Comparison of ENCODE assay signal across 12 mouse cellular contexts in genomic region chr4:127370447-127370846, GRCm38 (mm10). TPM values are rescaled to one million over a fixed set of nuclear protein-coding genes. Genes with fewer than 3 reads are reported as not detected.
A peak's percentile ranks its signal among the peaks of the same experiment; 100 is the strongest.
DNase-seq lines count a peak whose midpoint lies in the region; ATAC-seq and TF ChIP-seq lines count a peak whose summit lies in the region.
"Had no signal": no experiment of that assay in that cellular context is flagged by ENCODE, and none has a peak within 500 bp of the region (broad histone marks: within the 10 kb centered on the region; RNA-seq: fewer than 3 reads in every experiment).

No protein-coding gene starts in this region.

- peak; percentile 61 for TF ChIP-seq CTCF in forebrain, postnatal 0 days (IDR thresholded peaks at IDR 0.05; ENCODE audit: low read depth)
- TF ChIP-seq CTCF in lung, embryonic 14.5 days (IDR thresholded peaks at IDR 0.05; ENCODE audit: low read depth) = peak; percentile 67

- peak; percentile 39 for DNase-seq in forebrain, postnatal 0 days
- DNase-seq in lung, embryonic 14.5 days = peak; percentile 61
- no peak for DNase-seq in lung, adult 18-20 months
- DNase-seq in R1 (ENCODE audit: low read depth, low spot score) = peak; percentile 84
- DNase-seq in mesoderm, embryonic 11.5 days (ENCODE audit: low read depth, low spot score) = peak; percentile 39
- DNase-seq in T-cell, adult 2 months (ENCODE audit: low spot score) = no peak
- no peak for DNase-seq in right cerebral cortex, adult 2 months (ENCODE audit: low spot score in 2 of 2)

- H3K27ac ChIP-seq in forebrain, postnatal 0 days (ENCODE audit: low read depth, low read length) = no peak overlapping the region
- H3K27ac ChIP-seq in forebrain, embryonic 13.5 days = no peak overlapping the region
- H3K27ac ChIP-seq in lung, embryonic 14.5 days (ENCODE audit: low read depth) = no peak overlapping the region
- H3K27ac ChIP-seq: liver, embryonic 15.5 days had no signal

- ATAC-seq in forebrain, postnatal 0 days = no peak
- ATAC-seq in forebrain, embryonic 13.5 days = no peak
- ATAC-seq in lung, embryonic 14.5 days (ENCODE audit: insufficient read depth) = no peak

- H3K4me1 ChIP-seq in forebrain, postnatal 0 days (ENCODE audit: insufficient read depth) = no peaks in the 10 kb centered on the region
- H3K4me1 ChIP-seq in forebrain, embryonic 13.5 days = peaks cover 7% of the 10 kb centered on the region
- 0 out of 2 replicates have a peak, but pooled peaks cover 2% of the 10 kb centered on the region for H3K4me1 ChIP-seq in lung, embryonic 14.5 days (ENCODE audit: insufficient read depth)
- H3K4me1 ChIP-seq: liver, embryonic 15.5 days had no signal

- no peaks in the 10 kb centered on the region for H3K27me3 ChIP-seq in forebrain, postnatal 0 days (ENCODE audit: insufficient read depth, low read length)
- peaks cover 2% of the 10 kb centered on the region; the same call in 1 of the 2 replicates for H3K27me3 ChIP-seq in forebrain, embryonic 13.5 days
- H3K27me3 ChIP-seq in lung, embryonic 14.5 days (ENCODE audit: insufficient read depth, low read length) = no peaks in the 10 kb centered on the region
- H3K27me3 ChIP-seq: liver, embryonic 15.5 days had no signal

- no peak overlapping the region for H3K4me3 ChIP-seq in forebrain, postnatal 0 days (ENCODE audit: low read depth, low read length)
- H3K4me3 ChIP-seq in forebrain, embryonic 13.5 days = no peak overlapping the region
- no peak overlapping the region for H3K4me3 ChIP-seq in lung, embryonic 14.5 days (ENCODE audit: low read depth, low read length)
- H3K4me3 ChIP-seq: liver, embryonic 15.5 days; myocyte had no signal

- no peaks in the 10 kb centered on the region for H3K9me3 ChIP-seq in forebrain, postnatal 0 days (ENCODE audit: low read length)
- no peaks in the 10 kb centered on the region for H3K9me3 ChIP-seq in forebrain, embryonic 13.5 days (replicated peaks)
- H3K9me3 ChIP-seq in lung, embryonic 14.5 days (ENCODE audit: low read depth, low read length) = no peaks in the 10 kb centered on the region
- H3K9me3 ChIP-seq: liver, embryonic 15.5 days had no signal

- H3K4me2 ChIP-seq in forebrain, postnatal 0 days (ENCODE audit: low read depth) = no peak overlapping the region
- H3K4me2 ChIP-seq in forebrain, embryonic 13.5 days = no peak overlapping the region
- H3K4me2 ChIP-seq in lung, embryonic 14.5 days = no peak overlapping the region
- H3K4me2 ChIP-seq: liver, embryonic 15.5 days had no signal

- H3K36me3 ChIP-seq in forebrain, postnatal 0 days (ENCODE audit: insufficient read depth) = no peaks in the 10 kb centered on the region
- H3K36me3 ChIP-seq in forebrain, embryonic 13.5 days (ENCODE audit: poor library complexity, severe bottlenecking) = no peaks in the 10 kb centered on the region
- no peaks in the 10 kb centered on the region for H3K36me3 ChIP-seq in lung, embryonic 14.5 days (ENCODE audit: insufficient read depth)
- H3K36me3 ChIP-seq: G1E; liver, embryonic 15.5 days had no signal

- no peak overlapping the region for H3K9ac ChIP-seq in forebrain, postnatal 0 days
- no peak overlapping the region for H3K9ac ChIP-seq in forebrain, embryonic 13.5 days
- H3K9ac ChIP-seq in lung, embryonic 14.5 days = no peak overlapping the region
- H3K9ac ChIP-seq: liver, embryonic 15.5 days had no signal

- WGBS in forebrain, postnatal 0 days = 47% methylated on average over 2 of the region's 2 CpGs
- WGBS in forebrain, embryonic 13.5 days = 51% methylated on average over 2 of the region's 2 CpGs
- WGBS in lung, embryonic 14.5 days = 65% methylated on average over 2 of the region's 2 CpGs

RNA-seq across cellular contexts. Expression of gene Gjb5, which starts 12.5 kb away (rescaled TPM):
- 0.10 TPM in 1 of 2 replicates, not detected in the other for total RNA-seq in forebrain, postnatal 0 days (2014; rRNA removed)
- 0.11 TPM in 1 of 2 replicates, not detected in the other for polyA plus RNA-seq in forebrain, postnatal 0 days (2015; fragmentation: Nextera tagmentation; extraction: Ambion mirVana)
- polyA plus RNA-seq in forebrain, embryonic 13.5 days (2015; fragmentation: Nextera tagmentation; extraction: Ambion mirVana) = 0.10 TPM in 1 of 2 replicates, not detected in the other
- 0.51 and 0.70 TPM in 2 replicates for polyA plus RNA-seq in lung, embryonic 14.5 days (2014; fragmentation: Nextera tagmentation; extraction: Ambion mirVana)
- polyA plus RNA-seq: G1E; spleen, adult 2 months had no signal

RNA-seq across cellular contexts. Expression of gene Gjb4, which starts 16.6 kb away (rescaled TPM):
- not detected in 2 replicates for total RNA-seq in forebrain, postnatal 0 days (2014; rRNA removed)
- not detected in 2 replicates for polyA plus RNA-seq in forebrain, postnatal 0 days (2015; fragmentation: Nextera tagmentation; extraction: Ambion mirVana)
- not detected in 2 replicates for polyA plus RNA-seq in forebrain, embryonic 13.5 days (2015; fragmentation: Nextera tagmentation; extraction: Ambion mirVana)
- polyA plus RNA-seq in lung, embryonic 14.5 days (2014; fragmentation: Nextera tagmentation; extraction: Ambion mirVana) = 0.12 TPM in 1 of 2 replicates, not detected in the other
- polyA plus RNA-seq: G1E; liver, embryonic 15.5 days; spleen, adult 2 months had no signal

RNA-seq across cellular contexts. Expression of gene Gjb3, which starts 39.8 kb away (rescaled TPM):
- total RNA-seq in forebrain, postnatal 0 days (2014; rRNA removed) = 1.2 TPM in 1 of 2 replicates, not detected in the other
- 0.20 and 0.30 TPM in 2 replicates for polyA plus RNA-seq in forebrain, postnatal 0 days (2015; fragmentation: Nextera tagmentation; extraction: Ambion mirVana)
- 0.10 TPM in 1 of 2 replicates, not detected in the other for polyA plus RNA-seq in forebrain, embryonic 13.5 days (2015; fragmentation: Nextera tagmentation; extraction: Ambion mirVana)
- 0.86 and 1.1 TPM in 2 replicates for polyA plus RNA-seq in lung, embryonic 14.5 days (2014; fragmentation: Nextera tagmentation; extraction: Ambion mirVana)
- total RNA-seq: G1E had no signal
- polyA plus RNA-seq: G1E had no signal

RNA-seq across cellular contexts. Expression of gene Gja4, which starts 56.6 kb away (rescaled TPM):
- 13.3 and 20.5 TPM in 2 replicates for total RNA-seq in forebrain, postnatal 0 days (2014; rRNA removed)
- polyA plus RNA-seq in forebrain, postnatal 0 days (2015; fragmentation: Nextera tagmentation; extraction: Ambion mirVana) = 15.3 and 15.7 TPM in 2 replicates
- polyA plus RNA-seq in forebrain, embryonic 13.5 days (2015; fragmentation: Nextera tagmentation; extraction: Ambion mirVana) = 11.4 and 13.1 TPM in 2 replicates
- polyA plus RNA-seq in lung, embryonic 14.5 days (2014; fragmentation: Nextera tagmentation; extraction: Ambion mirVana) = 24.0 and 26.1 TPM in 2 replicates
- polyA plus RNA-seq: G1E had no signal

Comparison
In these comparisons a context has a peak if more than half of its experiments do, and no peak if none do; other contexts are left out.
1. DNase-seq: peak in forebrain, postnatal 0 days (single experiment), lung, embryonic 14.5 days (single experiment), R1 (single experiment) and mesoderm, embryonic 11.5 days (single experiment); none in lung, adult 18-20 months (0 of 2), T-cell, adult 2 months (single experiment) and right cerebral cortex, adult 2 months (0 of 2).